Mouse (Mus musculus) E14TG2a.4 (cell line): Measurements from ENCODE around the gene Stoml1.

Experiments
- H3K27me3 ChIP-seq: 2 replicates; pipeline ENCODE4 v1.6.1; 2014; ENCODE audit warnings: low read length, control low read depth; ENCODE audit not compliant: insufficient read depth
- H3K36me3 ChIP-seq: 2 replicates; pipeline ENCODE4 v1.6.1; 2014; ENCODE audit warnings: low read length, control low read depth; ENCODE audit not compliant: insufficient read depth
- H3K4me1 ChIP-seq: replicated peaks from 2 replicates; pipeline ENCODE4 v1.6.1; 2014; ENCODE audit warnings: low read depth, low read length, control low read depth
- H3K4me3 ChIP-seq: replicated peaks from 2 replicates; pipeline ENCODE4 v1.5.1; 2014; ENCODE audit warnings: mild to moderate bottlenecking, low read length
- H3K9me3 ChIP-seq: 2 replicates; pipeline ENCODE4 v1.6.1; 2014; ENCODE audit warnings: low read length, control low read depth
- CTCF ChIP-seq: conservative IDR thresholded peaks from 2 replicates; pipeline ENCODE4 v1.5.1; 2014; ENCODE audit warnings: low read length
- NANOG ChIP-seq: IDR thresholded peaks from 2 replicates; pipeline ENCODE4 v1.6.1; 2014; ENCODE audit warnings: borderline replicate concordance, low read length, mixed read lengths
- POU5F1 ChIP-seq: IDR thresholded peaks from 2 replicates; pipeline ENCODE4 v1.6.1; 2014; ENCODE audit warnings: low read length, borderline replicate concordance

Stoml1 gene

GRCm38 (mm10) chr9:58253033-58253804 lies at the start of gene Stoml1:
TSS of gene Stoml1 (plus strand) at chr9:58253164.
- Histone ChIP-seq H3K4me1 (peaks cover 74% of the 10 kb centered on the region), H3K9me3 (no peaks in the 10 kb centered on the region), H3K4me3 (peak within 1 kb of the TSS; percentile 95), H3K27me3 (no peaks in the 10 kb centered on the region), H3K36me3 (peaks cover 33% of the 10 kb centered on the region)
- peak; percentile 72 for TF ChIP-seq CTCF
- no peak for TF ChIP-seq POU5F1

- H3K36me3 ChIP-seq, result no peaks in the 10 kb centered on the region
- peaks cover 52% of the 10 kb centered on the region for H3K27me3 ChIP-seq
- peaks cover 14% of the 10 kb centered on the region for H3K9me3 ChIP-seq
- peak within 1 kb of the TSS; percentile 76 for H3K4me3 ChIP-seq
- TF ChIP-seq CTCF (peak; percentile 38), NANOG (0 out of 2 replicates have a peak, but pooled peaks have one; percentile 24), POU5F1 (no peak)
- H3K4me1 ChIP-seq, result peaks cover 80% of the 10 kb centered on the region
These were observed 49.2 kb upstream of the Stoml1 start, which contains the start of the genes Islr and Islr2 for GRCm38 (mm10) chr9:58203516-58204447. TSS of gene Islr (minus strand) at chr9:58204306. TSS of gene Islr2 (minus strand) at chr9:58204319.

- no peak for TF ChIP-seq NANOG
- TF ChIP-seq CTCF, result peak; percentile 85
- Histone ChIP-seq H3K9me3 (peaks cover 14% of the 10 kb centered on the region), H3K4me1 (peaks cover 81% of the 10 kb centered on the region), H3K27me3 (peaks cover 45% of the 10 kb centered on the region), H3K36me3 (no peaks in the 10 kb centered on the region), H3K4me3 (peak overlapping the region; percentile 76)
These were observed 48.4 kb upstream of the Stoml1 start for GRCm38 (mm10) chr9:58204448-58205000.

- H3K36me3 ChIP-seq, result no peaks in the 10 kb centered on the region
- H3K27me3 ChIP-seq, result peaks cover 30% of the 10 kb centered on the region
- peaks cover 14% of the 10 kb centered on the region for H3K9me3 ChIP-seq
- H3K4me3 ChIP-seq, result no peak overlapping the region
- H3K4me1 ChIP-seq, result peaks cover 81% of the 10 kb centered on the region
- no peak for TF ChIP-seq NANOG
- TF ChIP-seq CTCF, result no peak
- no peak for TF ChIP-seq POU5F1
These were observed 47.0 kb upstream of the Stoml1 start for GRCm38 (mm10) chr9:58206013-58206412.

- peaks cover 80% of the 10 kb centered on the region for H3K4me1 ChIP-seq
- H3K27me3 ChIP-seq, result peaks cover 4% of the 10 kb centered on the region; the same call in 1 of the 2 replicates
- H3K9me3 ChIP-seq, result no peaks in the 10 kb centered on the region
- TF ChIP-seq CTCF (no peak), POU5F1 (no peak), NANOG (no peak)
- no peaks in the 10 kb centered on the region for H3K36me3 ChIP-seq
- no peak overlapping the region for H3K4me3 ChIP-seq
These were observed 43.3 kb upstream of the Stoml1 start for GRCm38 (mm10) chr9:58209462-58210303.

- Histone ChIP-seq H3K27me3 (peaks cover 4% of the 10 kb centered on the region; the same call in 1 of the 2 replicates), H3K36me3 (no peaks in the 10 kb centered on the region), H3K4me1 (peaks cover 80% of the 10 kb centered on the region), H3K4me3 (no peak overlapping the region), H3K9me3 (no peaks in the 10 kb centered on the region)
- no peak for TF ChIP-seq CTCF
- no peak for TF ChIP-seq POU5F1
- TF ChIP-seq NANOG, result no peak
These were observed 42.7 kb upstream of the Stoml1 start for GRCm38 (mm10) chr9:58210304-58210627.

- peaks cover 17% of the 10 kb centered on the region for H3K36me3 ChIP-seq
- no peaks in the 10 kb centered on the region for H3K9me3 ChIP-seq
- H3K4me3 ChIP-seq, result 0 out of 2 replicates have a peak overlapping the region, but pooled peaks have one; percentile 13
- TF ChIP-seq CTCF (no peak), POU5F1 (no peak), NANOG (no peak)
- H3K4me1 ChIP-seq, result peaks cover 92% of the 10 kb centered on the region
- H3K27me3 ChIP-seq, result peaks cover 4% of the 10 kb centered on the region; the same call in 1 of the 2 replicates
These were observed 39.6 kb upstream of the Stoml1 start for GRCm38 (mm10) chr9:58213377-58213776.

- peaks cover 94% of the 10 kb centered on the region for H3K4me1 ChIP-seq
- no peak overlapping the region for H3K4me3 ChIP-seq
- H3K9me3 ChIP-seq, result no peaks in the 10 kb centered on the region
- peaks cover 22% of the 10 kb centered on the region for H3K36me3 ChIP-seq
- TF ChIP-seq NANOG (no peak), POU5F1 (no peak), CTCF (no peak)
- H3K27me3 ChIP-seq, result peaks cover 4% of the 10 kb centered on the region; the same call in 1 of the 2 replicates
These were observed 39.1 kb upstream of the Stoml1 start for GRCm38 (mm10) chr9:58213865-58214264.
